Mouse (Mus musculus) hindbrain, embryonic 13.5 days (tissue): ENCODE measurements around the gene Dgkg. TPM values are rescaled to one million over a fixed set of nuclear protein-coding genes. Genes with fewer than 3 reads are reported as not detected.

Experiments used
- ATAC-seq: fragments of 200-750 bp; cut with Nextera tagmentation; 2 replicates; pipeline ENCODE4 v1.8.0; 2017; ENCODE audit warnings: moderate TSS enrichment; ENCODE audit not compliant: low FRiP score
- H3K27ac ChIP-seq: fragments of 300-500 bp; sonication (generic); 2 replicates; pipeline ENCODE4 v1.5.1; 2015; ENCODE audit warnings: inconsistent platforms, mild to moderate bottlenecking, moderate library complexity
- H3K27me3 ChIP-seq: fragments of 300-500 bp; sonication (generic); 2 replicates; pipeline ENCODE4 v1.6.1; 2015; ENCODE audit warnings: mild to moderate bottlenecking, inconsistent platforms
- H3K36me3 ChIP-seq: fragments of 300-500 bp; sonication (generic); 2 replicates; pipeline ENCODE4 v1.6.1; 2015; ENCODE audit warnings: mild to moderate bottlenecking, inconsistent platforms
- H3K4me1 ChIP-seq: fragments of 300-500 bp; sonication (generic); replicated peaks from 2 replicates; pipeline ENCODE4 v1.6.1; 2015; ENCODE audit warnings: inconsistent platforms
- H3K4me2 ChIP-seq: fragments of 300-500 bp; sonication (generic); 2 replicates; pipeline ENCODE4 v1.6.1; 2015; ENCODE audit warnings: inconsistent platforms, mild to moderate bottlenecking, moderate library complexity
- H3K4me3 ChIP-seq: fragments of 300-500 bp; sonication (generic); 2 replicates; pipeline ENCODE4 v1.5.1; 2015; ENCODE audit warnings: mild to moderate bottlenecking, inconsistent platforms
- H3K9ac ChIP-seq: fragments of 300-500 bp; sonication (generic); 2 replicates; pipeline ENCODE4 v1.6.1; 2015; ENCODE audit warnings: mild to moderate bottlenecking, inconsistent platforms
- H3K9me3 ChIP-seq: fragments of 300-500 bp; sonication (generic); 2 replicates; pipeline ENCODE4 v1.6.1; 2016; ENCODE audit warnings: inconsistent platforms
- WGBS: fragments of 180-500 bp; shearing (Covaris S2); methylation state at CpG from one replicate; pipeline ENCODE4 v1.1.7; 2015; 5-methylcytosine and 5-hydroxymethylcytosine counted together
- microRNA-seq: library from miRNA; unstranded; fragments of <30 nt; microRNA quantifications from one replicate; pipeline ENCODE4, GENCODE M21; 2016
- polyA plus RNA-seq: library from polyadenylated mRNA; unstranded; fragments of >200 nt; fragmentation: Nextera tagmentation; extraction: Ambion mirVana; gene quantifications from 2 replicates; pipeline ENCODE4 v1.2.1, GENCODE M21; 2015

Dgkg gene
- polyA plus RNA-seq, 1 experiment from 2014 or later: 0.84 TPM

- ATAC-seq: no peak
- H3K9me3 ChIP-seq: no peaks in the 10 kb centered on the region
- no peaks in the 10 kb centered on the region for H3K36me3 ChIP-seq
- peaks cover 45% of the 10 kb centered on the region for H3K4me1 ChIP-seq
- no peak overlapping the region for H3K27ac ChIP-seq
- H3K4me2 ChIP-seq: peak overlapping the region; percentile 37; the same call in 1 of the 2 replicates
- 44% methylated on average over 5 of the region's 5 CpGs for WGBS
- peaks cover 69% of the 10 kb centered on the region for H3K27me3 ChIP-seq
- H3K9ac ChIP-seq: no peak overlapping the region
- no peak overlapping the region for H3K4me3 ChIP-seq
Observed at GRCm38 (mm10) chr16:22434530-22434929, 222.5 kb downstream of the Dgkg start.

GRCm38 (mm10) chr16:22433944-22434343, 223.1 kb downstream of the Dgkg start:
- H3K27me3 ChIP-seq: peaks cover 73% of the 10 kb centered on the region
- H3K4me3 ChIP-seq: no peak overlapping the region
- peaks cover 47% of the 10 kb centered on the region for H3K4me1 ChIP-seq
- H3K27ac ChIP-seq: no peak overlapping the region
- H3K9me3 ChIP-seq: no peaks in the 10 kb centered on the region
- no peak for ATAC-seq
- WGBS: 5% methylated on average over 12 of the region's 12 CpGs
- H3K4me2 ChIP-seq: peak overlapping the region; percentile 37; the same call in 1 of the 2 replicates
- H3K9ac ChIP-seq: 0 out of 2 replicates have a peak overlapping the region, but pooled peaks have one; percentile 20
- no peaks in the 10 kb centered on the region for H3K36me3 ChIP-seq

GRCm38 (mm10) chr16:22431773-22432172, 225.2 kb downstream of the Dgkg start:
- no peaks in the 10 kb centered on the region for H3K9me3 ChIP-seq
- no peak for ATAC-seq
- H3K36me3 ChIP-seq: no peaks in the 10 kb centered on the region
- no peak overlapping the region for H3K4me2 ChIP-seq
- H3K27ac ChIP-seq: no peak overlapping the region
- peaks cover 50% of the 10 kb centered on the region for H3K4me1 ChIP-seq
- no peak overlapping the region for H3K4me3 ChIP-seq
- 92% methylated on average over 12 of the region's 12 CpGs for WGBS
- H3K9ac ChIP-seq: no peak overlapping the region
- H3K27me3 ChIP-seq: peaks cover 66% of the 10 kb centered on the region

GRCm38 (mm10) chr16:22431335-22431734, 225.7 kb downstream of the Dgkg start:
- Histone ChIP-seq H3K9ac (no peak overlapping the region), H3K27me3 (peaks cover 64% of the 10 kb centered on the region), H3K4me2 (no peak overlapping the region), H3K9me3 (no peaks in the 10 kb centered on the region), H3K27ac (no peak overlapping the region), H3K36me3 (no peaks in the 10 kb centered on the region), H3K4me1 (peaks cover 50% of the 10 kb centered on the region), H3K4me3 (no peak overlapping the region)
- no peak for ATAC-seq
- 81% methylated on average over 2 of the region's 2 CpGs for WGBS

GRCm38 (mm10) chr16:22430211-22430951, 226.6 kb downstream of the Dgkg start:
- Histone ChIP-seq H3K9ac (no peak overlapping the region), H3K4me2 (peak overlapping the region; percentile 2; the same call in 1 of the 2 replicates), H3K27me3 (peaks cover 62% of the 10 kb centered on the region), H3K36me3 (no peaks in the 10 kb centered on the region), H3K4me3 (no peak overlapping the region), H3K27ac (peak overlapping the region; percentile 63), H3K4me1 (peaks cover 50% of the 10 kb centered on the region), H3K9me3 (no peaks in the 10 kb centered on the region)
- WGBS: 52% methylated on average over 16 of the region's 16 CpGs
- ATAC-seq: no peak

- peak overlapping the region; percentile 6; the same call in 1 of the 2 replicates for H3K9ac ChIP-seq
- peak overlapping the region; percentile 10; the same call in 1 of the 2 replicates for H3K4me3 ChIP-seq
- ATAC-seq: peak; percentile 9
- no peaks in the 10 kb centered on the region for H3K36me3 ChIP-seq
- peaks cover 56% of the 10 kb centered on the region for H3K27me3 ChIP-seq
- H3K4me2 ChIP-seq: peak overlapping the region; percentile 52
- H3K9me3 ChIP-seq: no peaks in the 10 kb centered on the region
- H3K27ac ChIP-seq: peak overlapping the region; percentile 63
- WGBS: 1% methylated on average over 8 of the region's 8 CpGs
- peaks cover 45% of the 10 kb centered on the region for H3K4me1 ChIP-seq
Observed at GRCm38 (mm10) chr16:22429377-22429776, 227.6 kb downstream of the Dgkg start.

- WGBS: under 1% methylated on average over 9 of the region's 9 CpGs
- peak overlapping the region; percentile 52 for H3K4me2 ChIP-seq
- peak overlapping the region; percentile 11; the same call in 1 of the 2 replicates for H3K4me3 ChIP-seq
- H3K9me3 ChIP-seq: no peaks in the 10 kb centered on the region
- ATAC-seq: peak; percentile 93
- H3K27me3 ChIP-seq: peaks cover 52% of the 10 kb centered on the region
- peaks cover 41% of the 10 kb centered on the region for H3K4me1 ChIP-seq
- H3K9ac ChIP-seq: peak overlapping the region; percentile 35; the same call in 1 of the 2 replicates
- H3K27ac ChIP-seq: peak overlapping the region; percentile 63
- no peaks in the 10 kb centered on the region for H3K36me3 ChIP-seq
Observed at GRCm38 (mm10) chr16:22428853-22429341, 228.1 kb downstream of the Dgkg start.

GRCm38 (mm10) chr16:22426866-22427265, 230.2 kb downstream of the Dgkg start:
- H3K4me1 ChIP-seq: peaks cover 34% of the 10 kb centered on the region
- no peaks in the 10 kb centered on the region for H3K36me3 ChIP-seq
- no peaks in the 10 kb centered on the region for H3K9me3 ChIP-seq
- 67% methylated on average over 7 of the region's 7 CpGs for WGBS
- ATAC-seq: no peak
- H3K27ac ChIP-seq: no peak overlapping the region
- H3K4me2 ChIP-seq: no peak overlapping the region
- no peak overlapping the region for H3K9ac ChIP-seq
- H3K27me3 ChIP-seq: peaks cover 42% of the 10 kb centered on the region
- no peak overlapping the region for H3K4me3 ChIP-seq

GRCm38 (mm10) chr16:22422256-22422655, 234.8 kb downstream of the Dgkg start:
- Histone ChIP-seq H3K27ac (no peak overlapping the region), H3K4me1 (no peaks in the 10 kb centered on the region), H3K27me3 (peaks cover 16% of the 10 kb centered on the region), H3K9me3 (no peaks in the 10 kb centered on the region), H3K9ac (no peak overlapping the region), H3K36me3 (no peaks in the 10 kb centered on the region), H3K4me3 (no peak overlapping the region), H3K4me2 (no peak overlapping the region)
- WGBS: 69% methylated on average over 5 of the region's 5 CpGs
- no peak for ATAC-seq

Small RNA genes within 50 kb of the gene (microRNA-seq; reads per million reads assigned to microRNA genes)
- gene Mir6362 (not detected), gene Mir8095 (not detected)

Other genes starting within 250 kb of the Dgkg start
- 17.7 and 18.9 TPM in 2 replicates for gene Etv5, start 217.5 kb downstream of the Dgkg start, polyA plus RNA-seq
- not detected in 2 replicates for gene Crygs, start 154.4 kb upstream of the Dgkg start, polyA plus RNA-seq
- gene Tbccd1, start 200.4 kb upstream of the Dgkg start, polyA plus RNA-seq: 23.5 and 24.0 TPM in 2 replicates
- gene Dnajb11, start 200.6 kb upstream of the Dgkg start, polyA plus RNA-seq: 98.9 and 101 TPM in 2 replicates
- gene Ahsg, start 234.1 kb upstream of the Dgkg start, polyA plus RNA-seq: 0.23 TPM in 1 of 2 replicates, not detected in the other